Mouse (Mus musculus) liver, embryonic 14.5 days (tissue): ENCODE measurements at regions not wholly inside any gene's neighbourhood (a gene's known extent, or its start where the extent isn't known, plus 50 kb on each side); places are given as distances from the start of the nearest gene placed in this dataset.

Experiments used
- CTCF ChIP-seq: IDR thresholded peaks from 2 replicates; pipeline ENCODE4 v1.5.1; 2016; ENCODE audit warnings: antibody characterized with exemption, low read depth, control low read depth
- EP300 ChIP-seq: IDR thresholded peaks from 2 replicates; pipeline ENCODE4 v1.6.1; 2016; ENCODE audit warnings: antibody characterized with exemption, low read depth

DNA sequence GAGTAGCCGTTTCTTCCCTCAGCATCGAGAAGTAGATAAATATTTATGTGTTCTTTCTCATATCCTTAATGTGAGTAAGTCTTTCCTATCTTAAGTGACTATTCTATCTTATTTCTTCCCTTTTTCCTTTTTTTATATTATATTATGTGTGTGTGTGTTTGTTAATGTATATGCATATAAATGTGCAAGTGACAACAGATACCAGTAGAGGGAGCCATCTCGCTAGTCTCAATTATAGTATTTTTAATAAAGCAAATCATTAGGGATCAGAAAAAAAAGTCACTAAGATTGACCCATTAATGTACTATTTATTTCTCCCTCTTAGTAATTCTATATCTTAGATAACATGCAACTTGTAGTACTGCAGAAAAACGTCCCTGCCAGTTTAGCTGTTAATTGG lies 1228.3 kb upstream of the Cdh9 start:
- TF ChIP-seq CTCF (no peak), EP300 (no peak)
